Mouse (Mus musculus) c-Kit-negative CD71-positive TER-119-positive erythroid progenitor cells, embryonic 14.5 days (primary cell): ENCODE data around the gene Slc8b1.

ENCODE experiments used
- DNase-seq: peaks from one replicate; pipeline ENCODE4 v3.0.0-alpha.2; 2013; ENCODE audit warnings: low read depth, low spot score

Slc8b1 gene

GRCm38 (mm10) chr5:120526311-120526710 lies 15.3 kb downstream of the Slc8b1 start:
- DNase-seq, result no peak

- no peak for DNase-seq
Observed at GRCm38 (mm10) chr5:120527296-120527964, 16.5 kb downstream of the Slc8b1 start.

- DNase-seq, result no peak
Observed at GRCm38 (mm10) chr5:120531631-120532030, 20.7 kb downstream of the Slc8b1 start.

- no peak for DNase-seq
Observed at GRCm38 (mm10) chr5:120534071-120534685, 23.2 kb downstream of the Slc8b1 start.

GRCm38 (mm10) chr5:120534686-120535075 lies 23.7 kb downstream of the Slc8b1 start:
- no peak for DNase-seq

GRCm38 (mm10) chr5:120536046-120536445 lies 25.1 kb downstream of the Slc8b1 start:
- DNase-seq, result no peak

- no peak for DNase-seq
Observed at GRCm38 (mm10) chr5:120536632-120537031, 25.7 kb downstream of the Slc8b1 start.

- no peak for DNase-seq
Observed at GRCm38 (mm10) chr5:120548236-120548850, 37.4 kb downstream of the Slc8b1 start.

GRCm38 (mm10) chr5:120550137-120550536 lies 39.2 kb downstream of the Slc8b1 start:
- DNase-seq, result no peak

- DNase-seq, result no peak
Observed at GRCm38 (mm10) chr5:120550673-120551072, 39.7 kb downstream of the Slc8b1 start.

GRCm38 (mm10) chr5:120555871-120556270 lies 44.9 kb downstream of the Slc8b1 start:
- DNase-seq, result no peak

- no peak for DNase-seq
Observed at GRCm38 (mm10) chr5:120558041-120558440, 47.1 kb downstream of the Slc8b1 start.

- DNase-seq, result no peak
Observed at GRCm38 (mm10) chr5:120558762-120559161, 47.8 kb downstream of the Slc8b1 start.

- no peak for DNase-seq
Observed at GRCm38 (mm10) chr5:120560129-120560615, 49.2 kb downstream of the Slc8b1 start.

- no peak for DNase-seq
Observed at GRCm38 (mm10) chr5:120560616-120561311, 49.8 kb downstream of the Slc8b1 start.

- DNase-seq, result no peak
Observed at GRCm38 (mm10) chr5:120562956-120563913, 52.3 kb downstream of the Slc8b1 start.

GRCm38 (mm10) chr5:120563914-120564311 lies 52.9 kb downstream of the Slc8b1 start:
- no peak for DNase-seq

GRCm38 (mm10) chr5:120565171-120565905 lies 54.4 kb downstream of the Slc8b1 start:
- DNase-seq, result no peak

GRCm38 (mm10) chr5:120566101-120566500 lies 55.1 kb downstream of the Slc8b1 start:
- DNase-seq, result no peak

GRCm38 (mm10) chr5:120566681-120567252 lies 55.8 kb downstream of the Slc8b1 start:
- no peak for DNase-seq
